Mouse (Mus musculus) G1E (cell line): ENCODE measurements around the gene Eif4e. TPM values are rescaled to one million over a fixed set of nuclear protein-coding genes. Genes with fewer than 3 reads are reported as not detected.
"Not testable (repeated sequence)": the region's sequence is repeated elsewhere in the genome, so short reads cannot be mapped to it uniquely, and the experiment has no call there.

Source experiments
- ATAC-seq: 2 replicates; pipeline ENCODE4 v1.8.0; 2016; ENCODE audit warnings: mild to moderate bottlenecking; ENCODE audit not compliant: insufficient number of reproducible peaks, poor library complexity, low FRiP score, severe bottlenecking; ENCODE audit errors: extremely low read depth
- DNase-seq: peaks from one replicate; pipeline ENCODE4 v3.0.0; 2012; ENCODE audit warnings: low spot score
- H3K27me3 ChIP-seq: 2 replicates; pipeline ENCODE4 v1.6.1; 2012; ENCODE audit warnings: mild to moderate bottlenecking, low read length, inconsistent platforms; ENCODE audit not compliant: insufficient read depth
- H3K36me3 ChIP-seq: replicated peaks from 2 replicates; pipeline ENCODE3; 2012; ENCODE audit warnings: mild to moderate bottlenecking, inconsistent platforms
- H3K4me1 ChIP-seq: 2 replicates; pipeline ENCODE4 v1.6.1; 2012; ENCODE audit warnings: low read depth, low read length, inconsistent platforms, mixed read lengths; ENCODE audit not compliant: insufficient read depth
- H3K4me3 ChIP-seq: 2 replicates; pipeline ENCODE4 v1.5.1; 2012; ENCODE audit warnings: low read depth, mild to moderate bottlenecking, inconsistent platforms, low read length, moderate library complexity, mixed read lengths
- H3K9me3 ChIP-seq: replicated peaks from 2 replicates; pipeline ENCODE4 v1.6.1; 2012; ENCODE audit warnings: inconsistent platforms
- CTCF ChIP-seq: IDR thresholded peaks from 2 replicates; pipeline ENCODE4 v1.5.1; 2012; ENCODE audit warnings: low read depth, low read length, inconsistent platforms, mixed read lengths
- GATA1 ChIP-seq: IDR thresholded peaks from 2 replicates; pipeline ENCODE4 v1.6.1; 2012; ENCODE audit warnings: borderline replicate concordance, low read length, inconsistent platforms, mixed read lengths
- GATA2 ChIP-seq: IDR thresholded peaks from 2 replicates; pipeline ENCODE4 v1.6.1; 2012; ENCODE audit warnings: low read depth, low read length, inconsistent platforms, borderline replicate concordance
- POLR2AphosphoS5 ChIP-seq: IDR thresholded peaks from 2 replicates; pipeline ENCODE4 v1.6.1; 2012; ENCODE audit warnings: low read depth, low read length, inconsistent platforms; ENCODE audit not compliant: insufficient replicate concordance
- TAL1 ChIP-seq: conservative IDR thresholded peaks from 2 replicates; pipeline ENCODE4 v1.6.1; 2012; ENCODE audit warnings: low read depth, low read length, inconsistent platforms, mixed read lengths
- polyA plus RNA-seq: library from polyadenylated mRNA; stranded (reverse); fragments of >175 nt; gene quantifications from 2 replicates; pipeline ENCODE4 v1.2.3, GENCODE M21; 2012
- total RNA-seq, 2 experiments: library from RNA; stranded (forward) in 1 of 2; stranded (reverse) in 1 of 2; fragments of 200-1000 nt in 1 of 2; fragments of >200 nt in 1 of 2; fragmentation: Nextera tagmentation in 1 of 2; gene quantifications; 2 replicates each; pipeline ENCODE4 v1.2.3; 2014 to 2017

Gene Eif4e
- total and polyA plus RNA-seq, 3 experiments: 21.2 to 584 (median 248) TPM

DNA sequence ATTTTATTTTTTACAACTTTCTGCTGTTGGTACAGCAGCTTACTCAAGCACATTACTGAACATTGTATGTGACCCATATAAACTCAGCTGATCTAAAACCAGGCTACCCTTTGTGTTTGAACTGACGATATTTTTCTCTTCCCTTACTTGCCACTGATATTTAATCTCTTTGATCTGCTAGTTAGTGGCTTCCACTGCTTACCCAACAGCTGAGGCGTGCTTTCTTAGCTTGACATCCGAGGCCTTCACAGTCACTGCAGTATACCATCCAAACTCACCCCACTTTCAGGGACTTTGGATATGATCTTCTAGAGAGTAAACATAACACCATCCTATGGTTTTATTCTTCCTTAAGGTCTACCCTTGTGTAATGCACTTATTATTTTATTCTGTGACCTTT, 16.6 kb downstream of the Eif4e start:
- DNase-seq (no peak), ATAC-seq (no peak)
- Histone ChIP-seq H3K9me3 (no peaks in the 10 kb centered on the region), H3K36me3 (peaks cover 50% of the 10 kb centered on the region), H3K4me1 (peaks cover 53% of the 10 kb centered on the region), H3K4me3 (no peak overlapping the region), H3K27me3 (no peaks in the 10 kb centered on the region)
- TF ChIP-seq GATA2 (no peak), GATA1 (no peak), TAL1 (no peak), POLR2AphosphoS5 (no peak), CTCF (no peak)

DNA sequence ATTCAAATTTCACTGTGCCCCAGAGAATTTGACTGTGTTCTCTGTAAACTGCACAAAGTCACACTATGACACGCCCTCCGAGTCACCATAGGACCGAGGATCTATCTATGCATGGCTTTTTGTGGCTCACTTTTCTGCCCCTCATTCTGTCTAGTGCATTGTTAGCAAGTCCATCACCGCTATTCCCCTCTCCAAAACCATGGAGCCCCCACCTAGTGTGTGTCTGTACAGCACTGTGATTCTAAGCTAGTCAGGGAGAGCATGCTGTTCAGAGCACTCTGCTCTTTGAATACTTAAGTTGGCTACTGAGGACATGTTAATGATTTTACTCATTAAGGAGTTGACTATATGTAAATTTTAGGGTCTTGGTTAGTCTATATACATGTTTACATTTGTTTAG, 18.1 kb downstream of the Eif4e start:
- Histone ChIP-seq H3K4me3 (no peak overlapping the region), H3K9me3 (no peaks in the 10 kb centered on the region), H3K27me3 (no peaks in the 10 kb centered on the region), H3K4me1 (peaks cover 44% of the 10 kb centered on the region), H3K36me3 (peaks cover 46% of the 10 kb centered on the region)
- TF ChIP-seq GATA1 (no peak), TAL1 (no peak), POLR2AphosphoS5 (no peak), GATA2 (no peak), CTCF (no peak)
- DNase-seq (no peak), ATAC-seq (no peak)

DNA sequence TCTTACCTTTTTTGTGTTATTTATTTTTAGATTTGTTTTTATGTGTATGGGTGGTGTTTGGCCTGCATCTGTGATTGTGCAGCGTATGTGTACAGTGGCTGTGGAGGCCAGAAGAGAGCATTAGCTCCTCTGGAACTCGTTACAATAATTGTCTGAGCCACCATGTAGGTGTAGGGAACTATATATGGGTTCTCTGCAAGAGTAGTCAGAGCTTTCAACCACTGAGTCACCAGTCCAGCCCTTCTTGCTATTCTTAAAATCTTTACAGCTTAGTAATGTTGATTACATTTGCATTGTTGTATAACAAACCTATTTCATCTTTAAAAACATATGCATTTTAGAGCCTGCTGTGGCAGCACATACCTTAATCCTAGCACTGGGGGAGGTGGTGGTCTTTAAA, 20.7 kb downstream of the Eif4e start:
- DNase-seq: no peak

DNA sequence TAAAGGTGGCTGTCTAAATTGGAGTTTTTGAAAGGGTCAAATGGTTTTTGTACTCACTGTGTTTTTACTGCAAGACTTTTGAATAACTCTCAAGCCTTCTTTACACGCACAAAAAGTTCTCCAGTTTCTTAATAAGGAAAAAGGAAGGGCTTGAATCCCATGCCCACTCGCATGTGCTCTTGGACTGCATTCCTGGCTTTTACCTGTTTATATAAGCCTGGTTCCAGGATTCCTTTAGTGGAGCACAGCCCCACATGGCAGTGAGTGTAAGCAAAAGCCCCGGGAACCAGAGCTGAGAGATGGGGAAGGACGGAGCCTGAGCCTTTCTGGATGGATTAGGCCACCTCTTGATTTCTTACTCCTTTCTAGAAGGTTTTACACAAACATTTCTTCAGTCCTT, 23.1 kb downstream of the Eif4e start:
- H3K36me3 ChIP-seq: peaks cover 69% of the 10 kb centered on the region
- no peak for ATAC-seq

More for the DNA sequence above, 20.7 kb downstream of the Eif4e start:
- H3K27me3 ChIP-seq: no peaks in the 10 kb centered on the region
- no peak overlapping the region for H3K4me3 ChIP-seq
- TF ChIP-seq POLR2AphosphoS5: no peak
- no peak for TF ChIP-seq CTCF
- no peak for TF ChIP-seq GATA2
- peaks cover 19% of the 10 kb centered on the region for H3K4me1 ChIP-seq
- no peak for ATAC-seq
- no peaks in the 10 kb centered on the region for H3K9me3 ChIP-seq
- peaks cover 57% of the 10 kb centered on the region for H3K36me3 ChIP-seq

DNA sequence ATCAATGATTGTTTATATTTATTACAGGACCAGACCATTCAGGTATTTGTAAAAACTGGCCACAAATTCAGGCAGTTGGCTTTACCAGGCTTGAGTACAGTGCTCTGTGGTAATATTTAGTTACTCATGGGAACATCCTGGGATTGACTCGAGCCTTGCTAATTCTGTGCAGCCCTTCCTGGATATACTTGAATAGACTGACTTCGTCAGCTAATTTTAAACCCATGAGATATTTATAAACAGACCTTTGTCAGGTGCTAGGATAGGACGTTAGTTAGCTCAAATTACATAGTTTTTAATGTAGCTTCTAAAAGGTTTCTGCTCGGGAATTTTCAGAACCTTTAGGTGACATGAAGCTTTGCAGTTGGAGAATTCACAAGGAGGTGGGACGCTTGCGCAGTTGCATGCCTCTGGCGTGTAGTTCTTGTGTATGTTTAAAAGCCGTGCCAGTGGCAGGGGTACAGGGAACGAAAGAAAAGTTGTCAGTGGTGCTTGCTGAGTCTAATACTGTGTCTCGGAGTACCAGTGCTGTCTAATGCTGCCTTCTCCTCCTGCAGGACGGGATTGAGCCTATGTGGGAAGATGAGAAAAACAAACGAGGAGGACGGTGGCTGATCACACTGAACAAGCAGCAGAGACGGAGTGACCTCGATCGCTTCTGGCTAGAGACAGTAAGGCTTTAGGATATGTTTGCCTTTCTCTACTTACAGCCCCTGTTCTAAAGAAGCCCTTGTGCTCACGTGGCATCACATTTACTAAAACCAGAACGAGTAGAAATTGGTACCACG, 24.6 kb downstream of the Eif4e start:
- Histone ChIP-seq H3K27me3 (no peaks in the 10 kb centered on the region), H3K4me3 (no peak overlapping the region), H3K4me1 (no peaks in the 10 kb centered on the region; the same call in 1 of the 2 replicates), H3K36me3 (peaks cover 66% of the 10 kb centered on the region), H3K9me3 (no peaks in the 10 kb centered on the region)
- TF ChIP-seq POLR2AphosphoS5 (no peak), TAL1 (no peak), GATA1 (no peak), GATA2 (no peak), CTCF (no peak)
- no peak for ATAC-seq
- DNase-seq: no peak

More for the DNA sequence above, 23.1 kb downstream of the Eif4e start:
- H3K27me3 ChIP-seq: no peaks in the 10 kb centered on the region
- H3K4me1 ChIP-seq: peaks cover 2% of the 10 kb centered on the region
- no peak overlapping the region for H3K4me3 ChIP-seq
- TF ChIP-seq GATA2: no peak
- TF ChIP-seq GATA1: no peak
- no peak for TF ChIP-seq POLR2AphosphoS5
- no peak for TF ChIP-seq CTCF
- no peak for TF ChIP-seq TAL1
- no peaks in the 10 kb centered on the region for H3K9me3 ChIP-seq
- no peak for DNase-seq

DNA sequence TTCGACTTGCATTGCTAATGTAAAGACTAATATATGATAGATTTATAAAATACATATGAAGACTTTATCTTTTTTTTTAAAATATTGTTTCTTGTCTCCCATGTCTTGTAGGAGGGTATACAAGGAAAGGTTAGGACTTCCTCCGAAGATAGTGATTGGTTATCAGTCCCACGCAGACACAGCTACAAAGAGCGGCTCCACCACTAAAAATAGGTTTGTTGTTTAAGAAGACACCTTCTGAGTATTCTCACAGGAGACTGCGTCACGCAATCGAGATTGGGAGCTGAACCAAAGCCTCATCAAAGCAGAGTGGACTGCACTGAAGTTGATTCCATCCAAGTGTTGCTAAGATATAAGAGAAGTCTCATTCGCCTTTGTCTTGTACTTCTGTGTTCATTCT, 29.3 kb downstream of the Eif4e start:
- DNase-seq, H3K4me1 ChIP-seq, ATAC-seq, H3K4me3 ChIP-seq, H3K27me3 ChIP-seq, H3K9me3 ChIP-seq: not testable (repeated sequence)
- H3K36me3 ChIP-seq: peaks cover 75% of the 10 kb centered on the region

DNA sequence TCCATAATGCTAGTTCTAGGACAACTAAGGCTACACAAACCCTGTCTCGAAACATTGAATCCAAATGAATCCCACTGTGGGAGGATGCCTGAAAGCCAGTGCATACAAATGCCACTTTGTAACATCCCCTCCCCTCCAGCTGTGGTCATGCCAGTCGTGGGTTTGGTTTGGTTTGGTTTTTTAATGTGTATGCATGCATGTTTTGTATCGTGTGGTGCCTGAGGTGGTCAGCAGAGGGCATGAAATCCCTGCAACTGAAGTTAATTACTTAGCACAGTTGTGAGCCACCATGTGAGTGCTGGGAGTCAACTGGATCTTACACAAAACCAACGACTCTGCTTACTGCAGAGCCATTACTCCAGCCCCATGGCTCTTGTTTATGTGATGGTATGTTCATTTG, 32.5 kb downstream of the Eif4e start:
- Histone ChIP-seq H3K4me3 (no peak overlapping the region), H3K9me3 (no peaks in the 10 kb centered on the region), H3K4me1 (no peaks in the 10 kb centered on the region), H3K27me3 (no peaks in the 10 kb centered on the region), H3K36me3 (peaks cover 69% of the 10 kb centered on the region)
- DNase-seq: no peak
- ATAC-seq: no peak
- no peak for TF ChIP-seq POLR2AphosphoS5
- TF ChIP-seq GATA1: no peak
- no peak for TF ChIP-seq CTCF
- TF ChIP-seq TAL1: no peak
- TF ChIP-seq GATA2: no peak
